Mouse (Mus musculus): ENCODE measurements around the gene Hax1. TPM values are rescaled to one million over a fixed set of nuclear protein-coding genes. Genes with fewer than 3 reads are reported as not detected.
A peak's percentile ranks its signal among the peaks of the same experiment; 100 is the strongest.

Gene Hax1
- 6.0 and 6.7 TPM in 2 replicates for polyA plus RNA-seq (2012)

DNA sequence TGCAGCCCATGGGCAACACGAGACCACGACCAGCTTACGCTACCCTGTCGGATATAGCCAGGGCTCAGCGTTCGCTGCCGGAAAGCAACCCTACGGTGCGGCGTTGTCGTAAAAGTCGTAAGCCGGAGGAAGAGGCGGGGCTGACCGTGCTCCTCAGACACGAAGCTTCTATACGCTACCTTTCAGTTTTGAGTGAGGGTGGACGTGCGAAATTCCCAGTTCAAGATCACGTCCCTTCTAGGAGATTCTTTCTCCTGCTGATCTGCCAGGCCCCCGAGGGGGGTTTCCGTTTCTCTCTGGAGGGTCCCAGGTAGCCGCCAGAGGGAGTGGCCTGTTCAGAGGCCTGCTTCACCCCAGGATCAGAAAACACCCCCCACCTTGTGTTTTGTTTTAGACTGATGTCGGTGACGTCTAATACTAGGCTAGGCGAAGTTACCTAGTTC is at the start of gene Hax1:
Hax1 (minus strand) TSS at position 169 of the 443 bp plus-strand sequence.
- Histone ChIP-seq H3K27me3 (ENCODE audit: control insufficient read depth) (no peaks in the 10 kb centered on the region), H3K36me3 (ENCODE audit: control insufficient read depth) (peaks cover 68% of the 10 kb centered on the region), H3K9me3 (ENCODE audit: control insufficient read depth, low read length) (no peaks in the 10 kb centered on the region), H3K4me1 (ENCODE audit: control insufficient read depth) (peaks cover 23% of the 10 kb centered on the region), H3K4me3 (replicated peaks) (peak within 1 kb of the TSS; percentile 93)
- no peak for TF ChIP-seq TAL1 (IDR thresholded peaks at IDR 0.05; ENCODE audit: low read length)

DNA sequence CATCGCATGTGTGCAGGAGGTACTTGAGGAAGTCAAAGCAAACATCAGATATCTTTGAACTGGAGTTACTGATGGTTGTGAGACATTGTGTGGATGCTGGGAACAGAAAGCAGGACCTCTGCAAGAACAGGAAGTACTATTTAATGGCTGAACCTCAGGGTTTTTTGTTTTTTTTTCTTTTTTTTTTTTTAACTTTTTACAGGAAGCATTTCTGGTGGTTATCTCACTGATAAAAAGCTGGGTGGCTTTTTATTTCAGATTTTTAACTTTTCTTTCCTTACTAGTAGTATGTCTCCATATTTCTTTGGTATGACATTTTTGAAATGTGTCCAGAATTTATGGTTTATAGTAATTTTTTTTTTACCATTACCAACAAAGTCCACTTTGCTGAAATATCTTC is 37.7 kb upstream of the Hax1 start:
- no peak for TF ChIP-seq TAL1 (IDR thresholded peaks at IDR 0.05; ENCODE audit: low read length)
- Histone ChIP-seq H3K4me3 (replicated peaks) (no peak overlapping the region), H3K9me3 (ENCODE audit: control insufficient read depth, low read length) (no peaks in the 10 kb centered on the region), H3K36me3 (ENCODE audit: control insufficient read depth) (peaks cover 97% of the 10 kb centered on the region), H3K4me1 (ENCODE audit: control insufficient read depth) (no peaks in the 10 kb centered on the region; the same call in 1 of the 2 replicates), H3K27me3 (ENCODE audit: control insufficient read depth) (no peaks in the 10 kb centered on the region)

DNA sequence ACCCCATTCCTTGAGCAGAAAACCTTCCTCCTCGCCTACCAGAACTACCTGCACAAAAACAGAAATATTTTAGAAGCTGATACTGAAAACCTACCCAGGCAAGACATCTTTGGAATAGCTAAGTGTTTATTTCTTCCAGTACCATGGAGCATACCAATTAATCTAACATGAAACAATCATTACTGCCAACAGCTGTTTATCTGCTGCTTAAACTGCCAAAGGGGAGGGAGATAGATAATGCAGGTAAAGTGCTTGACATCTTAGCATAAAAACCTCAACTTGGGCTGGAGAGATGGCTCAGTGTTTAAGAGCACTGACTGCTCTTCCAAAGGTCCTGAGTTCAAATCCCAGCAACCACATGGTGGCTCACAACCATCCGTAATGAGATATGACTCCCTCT is 36.1 kb upstream of the Hax1 start:
- Histone ChIP-seq H3K36me3 (ENCODE audit: control insufficient read depth) (peaks cover 97% of the 10 kb centered on the region), H3K4me3 (replicated peaks) (no peak overlapping the region), H3K4me1 (ENCODE audit: control insufficient read depth) (no peaks in the 10 kb centered on the region; the same call in 1 of the 2 replicates), H3K9me3 (ENCODE audit: control insufficient read depth, low read length) (no peaks in the 10 kb centered on the region), H3K27me3 (ENCODE audit: control insufficient read depth) (no peaks in the 10 kb centered on the region)
- no peak for TF ChIP-seq TAL1 (IDR thresholded peaks at IDR 0.05; ENCODE audit: low read length)
- TF ChIP-seq GATA1 (IDR thresholded peaks at IDR 0.05; ENCODE audit: low read length) = no peak

DNA sequence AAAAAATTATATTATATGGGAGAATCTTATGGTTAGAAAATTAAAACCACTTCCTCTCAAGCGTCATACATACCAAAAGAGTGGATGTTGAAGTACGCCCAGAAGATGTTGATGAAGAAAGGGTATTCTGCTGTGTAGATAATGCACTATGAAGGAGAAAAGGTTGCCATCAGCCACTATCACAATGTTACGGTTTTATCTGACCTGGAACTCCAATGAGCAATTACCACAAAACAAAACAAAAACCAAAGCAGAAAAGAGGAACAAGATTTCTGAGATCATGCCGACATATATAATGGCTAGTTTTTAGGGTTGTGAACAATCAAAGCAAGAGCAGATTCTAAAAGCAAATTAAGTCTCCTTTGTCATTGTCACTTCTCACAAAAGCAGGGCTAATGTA is 18.0 kb upstream of the Hax1 start:
- Histone ChIP-seq H3K36me3 (ENCODE audit: control insufficient read depth) (peaks cover 100% of the 10 kb centered on the region), H3K4me1 (ENCODE audit: control insufficient read depth) (no peaks in the 10 kb centered on the region), H3K27me3 (ENCODE audit: control insufficient read depth) (no peaks in the 10 kb centered on the region), H3K9me3 (ENCODE audit: control insufficient read depth, low read length) (no peaks in the 10 kb centered on the region), H3K4me3 (replicated peaks) (no peak overlapping the region)
- TF ChIP-seq TAL1 (IDR thresholded peaks at IDR 0.05; ENCODE audit: low read length) = no peak
- TF ChIP-seq GATA1 (IDR thresholded peaks at IDR 0.05; ENCODE audit: low read length) = no peak

DNA sequence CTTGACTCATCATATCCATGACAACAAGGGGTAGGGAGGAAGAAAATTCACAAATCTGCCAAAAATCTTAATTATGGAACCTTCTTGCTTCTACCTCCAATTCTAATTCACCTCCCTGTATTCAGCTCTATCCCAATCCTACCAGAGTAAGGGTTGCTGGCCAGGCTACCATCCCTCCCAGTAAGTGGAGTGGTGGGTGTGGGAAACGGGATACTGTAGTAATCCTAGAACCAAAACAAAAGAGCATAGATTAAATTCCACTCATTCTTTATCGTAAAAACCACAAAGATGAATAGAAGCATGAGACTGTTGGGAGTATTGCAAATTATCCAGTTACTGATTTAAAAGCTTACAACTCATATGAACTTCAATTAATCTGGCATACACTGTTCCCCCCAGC is 11.7 kb upstream of the Hax1 start:
- Histone ChIP-seq H3K4me1 (ENCODE audit: control insufficient read depth) (no peaks in the 10 kb centered on the region), H3K9me3 (ENCODE audit: control insufficient read depth, low read length) (no peaks in the 10 kb centered on the region), H3K36me3 (ENCODE audit: control insufficient read depth) (peaks cover 99% of the 10 kb centered on the region), H3K27me3 (ENCODE audit: control insufficient read depth) (no peaks in the 10 kb centered on the region), H3K4me3 (replicated peaks) (no peak overlapping the region)
- TF ChIP-seq GATA1 (IDR thresholded peaks at IDR 0.05; ENCODE audit: low read length) = no peak
- TF ChIP-seq TAL1 (IDR thresholded peaks at IDR 0.05; ENCODE audit: low read length) = no peak

DNA sequence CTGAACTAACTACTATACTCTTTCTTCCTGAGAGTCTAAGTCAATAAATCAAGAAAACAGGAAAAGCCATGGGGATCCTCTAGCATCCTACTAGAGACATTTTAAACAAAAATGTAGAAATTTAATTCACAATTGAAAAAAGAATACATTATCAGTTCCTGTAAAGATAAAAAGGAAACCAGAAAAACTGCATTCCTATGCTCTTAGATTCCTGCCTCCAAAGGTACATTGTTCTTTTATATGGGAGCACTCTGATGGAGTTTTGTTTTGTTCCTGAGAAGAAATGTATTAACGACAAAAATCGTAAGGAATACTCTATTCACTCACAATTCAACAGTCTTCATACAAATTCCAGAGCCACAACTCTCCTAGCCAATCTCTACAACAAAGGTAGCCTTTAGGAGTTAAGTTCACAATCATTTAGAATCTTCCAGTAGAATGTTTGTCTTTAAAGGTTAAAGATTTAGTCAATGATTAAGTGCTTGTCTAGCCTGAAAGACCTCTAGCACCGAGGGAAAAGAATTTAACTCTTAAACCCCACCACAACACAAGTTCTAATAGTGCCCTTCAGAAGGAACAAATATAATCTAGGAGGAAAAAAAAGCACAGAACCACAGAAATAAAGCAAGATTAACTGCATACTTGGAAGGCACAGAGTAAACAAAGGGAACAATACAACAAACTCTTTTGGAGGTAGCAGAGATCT is 5.7 kb upstream of the Hax1 start:
- TF ChIP-seq GATA1 (IDR thresholded peaks at IDR 0.05; ENCODE audit: low read length) (no peak), TAL1 (IDR thresholded peaks at IDR 0.05; ENCODE audit: low read length) (no peak)
- Histone ChIP-seq H3K4me1 (ENCODE audit: control insufficient read depth) (peaks cover 4% of the 10 kb centered on the region), H3K4me3 (replicated peaks) (no peak overlapping the region), H3K36me3 (ENCODE audit: control insufficient read depth) (peaks cover 88% of the 10 kb centered on the region), H3K27me3 (ENCODE audit: control insufficient read depth) (no peaks in the 10 kb centered on the region), H3K9me3 (ENCODE audit: control insufficient read depth, low read length) (no peaks in the 10 kb centered on the region)

DNA sequence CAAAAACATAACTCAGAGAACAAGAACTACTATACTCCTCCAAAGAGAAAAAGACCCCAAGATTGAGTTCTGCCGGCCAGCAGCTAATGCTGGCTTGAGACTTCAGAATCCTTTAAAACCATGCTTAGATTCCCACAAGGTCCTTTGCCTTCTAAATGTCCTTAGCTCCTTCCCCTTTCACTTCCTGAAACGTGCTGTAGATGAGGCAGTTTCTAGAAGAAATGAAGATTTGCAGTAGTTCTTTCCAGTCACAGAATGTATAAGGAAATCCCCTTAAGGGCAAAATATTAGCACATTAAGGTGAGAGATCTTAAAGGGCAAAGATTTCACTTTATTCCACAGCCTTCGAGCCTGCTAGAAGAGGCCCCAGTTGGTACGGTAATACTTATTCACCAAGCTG is 1.2 kb upstream of the Hax1 start:
- Histone ChIP-seq H3K9me3 (ENCODE audit: control insufficient read depth, low read length) (no peaks in the 10 kb centered on the region), H3K27me3 (ENCODE audit: control insufficient read depth) (no peaks in the 10 kb centered on the region), H3K4me1 (ENCODE audit: control insufficient read depth) (peaks cover 23% of the 10 kb centered on the region), H3K36me3 (ENCODE audit: control insufficient read depth) (peaks cover 66% of the 10 kb centered on the region), H3K4me3 (replicated peaks) (no peak overlapping the region)
- no peak for TF ChIP-seq TAL1 (IDR thresholded peaks at IDR 0.05; ENCODE audit: low read length)

DNA sequence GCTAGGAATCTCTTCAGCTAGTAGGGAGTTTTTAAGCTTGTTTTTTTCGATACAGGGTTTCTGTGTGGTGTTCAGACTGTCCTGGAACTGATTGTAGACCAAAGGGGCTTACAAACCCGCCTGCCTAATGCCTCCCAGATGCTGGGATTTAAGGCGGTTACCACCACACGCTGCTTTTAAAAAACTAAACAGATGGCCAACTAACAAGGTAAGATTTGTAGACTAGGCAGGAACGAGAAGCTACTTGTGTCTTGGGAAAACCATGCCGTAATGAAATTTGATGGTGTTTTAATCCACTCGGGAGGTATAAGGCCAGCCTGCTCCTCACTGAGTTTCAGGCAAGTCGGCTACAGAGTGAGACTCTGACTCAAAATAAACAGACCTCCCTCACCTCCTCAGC is 510 bp upstream of the Hax1 start:
- Histone ChIP-seq H3K36me3 (ENCODE audit: control insufficient read depth) (peaks cover 68% of the 10 kb centered on the region), H3K27me3 (ENCODE audit: control insufficient read depth) (no peaks in the 10 kb centered on the region), H3K4me3 (replicated peaks) (peak overlapping the region; percentile 93), H3K9me3 (ENCODE audit: control insufficient read depth, low read length) (no peaks in the 10 kb centered on the region), H3K4me1 (ENCODE audit: control insufficient read depth) (peaks cover 23% of the 10 kb centered on the region)
- no peak for TF ChIP-seq GATA1 (IDR thresholded peaks at IDR 0.05; ENCODE audit: low read length)
- TF ChIP-seq TAL1 (IDR thresholded peaks at IDR 0.05; ENCODE audit: low read length) = no peak

DNA sequence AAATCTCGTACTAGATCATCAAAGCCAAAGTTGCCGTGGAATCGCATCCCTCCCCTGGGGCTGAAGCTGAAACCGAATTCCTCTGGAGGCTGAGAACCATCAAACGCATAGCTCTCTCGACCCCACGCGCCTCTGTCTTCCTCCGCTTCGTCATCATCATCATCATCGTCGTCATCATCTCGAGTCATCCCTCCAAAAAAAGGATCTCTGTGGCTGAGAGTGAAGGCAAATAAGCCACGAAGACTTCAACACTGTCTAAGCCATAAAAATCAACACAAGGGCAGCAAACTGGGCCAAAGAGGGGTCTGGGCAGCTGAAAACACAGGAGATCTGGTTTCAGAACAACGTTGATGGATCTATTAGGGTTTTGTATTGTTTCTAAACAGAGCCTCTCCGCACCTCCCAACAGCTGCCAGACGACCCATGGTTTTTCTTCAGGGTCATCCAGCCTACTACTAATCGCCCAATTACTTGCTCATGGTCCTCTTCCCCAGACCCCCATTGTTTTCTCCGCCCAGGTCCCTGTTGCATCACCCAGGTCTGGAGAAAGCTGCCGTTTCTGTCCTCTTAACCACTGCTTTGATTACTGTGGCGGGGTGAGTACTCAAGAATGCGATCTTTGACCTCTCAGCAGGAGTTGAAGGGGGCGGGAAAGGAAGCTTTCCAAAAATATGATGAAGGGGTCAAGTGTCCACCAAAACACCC is 637 bp downstream of the Hax1 start:
- no peak for TF ChIP-seq GATA1 (IDR thresholded peaks at IDR 0.05; ENCODE audit: low read length)
- TF ChIP-seq TAL1 (IDR thresholded peaks at IDR 0.05; ENCODE audit: low read length) = no peak
- H3K36me3 ChIP-seq (ENCODE audit: control insufficient read depth) = peaks cover 62% of the 10 kb centered on the region

More for the DNA sequence above, 637 bp downstream of the Hax1 start:
- no peaks in the 10 kb centered on the region for H3K9me3 ChIP-seq (ENCODE audit: control insufficient read depth, low read length)
- H3K27me3 ChIP-seq (ENCODE audit: control insufficient read depth) = no peaks in the 10 kb centered on the region
- H3K4me1 ChIP-seq (ENCODE audit: control insufficient read depth) = peaks cover 23% of the 10 kb centered on the region
- peak overlapping the region; percentile 93 for H3K4me3 ChIP-seq (replicated peaks)

Data from erythroblast, embryonic 14.5 days (primary cell).